Mouse (Mus musculus) cerebellum, adult 2 months (tissue): ENCODE measurements around the gene Zcchc7. TPM values are rescaled to one million over a fixed set of nuclear protein-coding genes. Genes with fewer than 3 reads are reported as not detected.

ENCODE experiments used
- DNase-seq, 2 experiments: peaks; one replicate each; pipeline ENCODE4 v3.0.0; 2021
- H3K27ac ChIP-seq: fragments of 200-500 bp; 2 replicates; pipeline ENCODE4 v1.5.1; 2012; ENCODE audit warnings: low read length, control low read depth, inconsistent platforms; ENCODE audit not compliant: insufficient read depth
- H3K27me3 ChIP-seq: fragments of 200-500 bp; 2 replicates; pipeline ENCODE4 v1.6.1; 2012; ENCODE audit warnings: inconsistent platforms, mild to moderate bottlenecking, low read length, moderate library complexity; ENCODE audit not compliant: control insufficient read depth, insufficient read depth
- H3K4me1 ChIP-seq: fragments of 200-500 bp; 2 replicates; pipeline ENCODE4 v1.6.1; 2011; ENCODE audit warnings: low read length; ENCODE audit not compliant: control insufficient read depth, insufficient read depth
- H3K4me3 ChIP-seq: fragments of 200-500 bp; replicated peaks from 2 replicates; pipeline ENCODE3; 2011; ENCODE audit warnings: mild to moderate bottlenecking, low read depth, low read length, control low read depth; ENCODE audit not compliant: insufficient read depth
- CTCF ChIP-seq: fragments of 200-500 bp; IDR thresholded peaks from 2 replicates; pipeline ENCODE4 v1.5.1; 2011; ENCODE audit warnings: low read depth, mild to moderate bottlenecking, control low read depth, low read length, moderate library complexity, borderline replicate concordance; ENCODE audit not compliant: insufficient read depth
- POLR2A ChIP-seq: fragments of 200-500 bp; IDR thresholded peaks from 2 replicates; pipeline ENCODE4 v1.6.1; 2011; ENCODE audit warnings: low read length, control low read depth, borderline replicate concordance; ENCODE audit not compliant: insufficient read depth
- WGBS: fragments of 180-500 bp; shearing (Covaris S2); methylation state at CpG from one replicate; pipeline ENCODE4 v1.1.7; 2018; 5-methylcytosine and 5-hydroxymethylcytosine counted together
- polyA plus RNA-seq: library from polyadenylated mRNA; depleted of rRNA; stranded (reverse); fragments of >200 nt; gene quantifications from 2 replicates; pipeline ENCODE4 v1.2.3, GENCODE M21; 2012

Gene Zcchc7
- polyA plus RNA-seq, 1 experiment, result 58.0 TPM

GRCm38 (mm10) chr4:44965175-44965574, 209.5 kb downstream of the Zcchc7 start:
- no peak for DNase-seq
- no peak overlapping the region for H3K4me3 ChIP-seq
- TF ChIP-seq POLR2A (no peak), CTCF (no peak)
- no peak overlapping the region for H3K27ac ChIP-seq
- WGBS, result 85% methylated on average over 2 of the region's 2 CpGs
- H3K4me1 ChIP-seq, result no peaks in the 10 kb centered on the region
- H3K27me3 ChIP-seq, result no peaks in the 10 kb centered on the region

DNA sequence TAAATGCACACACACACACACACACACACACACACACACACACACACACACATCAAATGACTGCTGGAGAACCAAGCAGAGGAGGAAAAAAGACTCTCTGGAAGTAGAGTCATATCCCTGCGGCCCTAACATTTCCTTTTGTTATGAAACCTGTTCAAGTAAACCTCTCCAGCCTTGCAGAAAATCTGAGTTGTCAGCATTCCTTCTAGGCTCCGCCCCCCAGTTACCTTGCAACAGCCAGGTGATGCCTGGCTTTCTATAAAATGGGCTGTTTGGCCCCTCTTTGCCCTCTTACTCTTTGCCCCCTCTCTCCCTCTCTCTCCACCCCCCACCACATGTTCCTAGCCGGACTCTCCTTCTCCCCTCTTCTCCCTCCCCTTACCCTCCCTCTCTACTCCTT, 210.1 kb downstream of the Zcchc7 start:
- Histone ChIP-seq H3K27ac (no peak overlapping the region), H3K4me3 (no peak overlapping the region), H3K4me1 (no peaks in the 10 kb centered on the region), H3K27me3 (no peaks in the 10 kb centered on the region)
- no peak for DNase-seq
- TF ChIP-seq CTCF, result no peak
- TF ChIP-seq POLR2A, result no peak
- WGBS, result 85% methylated on average over 3 of the region's 3 CpGs

DNA sequence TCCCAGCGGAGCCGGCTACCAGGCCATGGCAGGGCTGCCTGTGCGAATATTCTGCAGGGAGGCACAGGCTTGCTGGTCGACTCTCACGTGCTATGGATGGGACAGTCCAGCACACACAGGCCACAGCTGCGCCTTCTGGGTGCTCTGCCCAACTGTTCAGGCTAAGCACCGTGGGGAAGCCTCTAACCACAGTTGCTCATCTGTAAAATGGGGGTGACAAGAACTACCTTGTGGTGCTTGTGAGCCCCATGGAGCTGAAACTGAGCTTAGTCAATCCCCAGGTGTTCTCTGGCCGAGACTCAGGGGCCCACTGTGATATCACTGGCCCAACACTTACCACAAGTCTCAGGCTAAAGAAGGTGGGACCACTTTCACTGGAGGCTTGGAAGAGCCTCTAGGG, 211.7 kb downstream of the Zcchc7 start:
- DNase-seq, result no peak
- 83% methylated on average over 8 of the region's 8 CpGs for WGBS
- Histone ChIP-seq H3K27ac (no peak overlapping the region), H3K4me3 (no peak overlapping the region), H3K27me3 (no peaks in the 10 kb centered on the region), H3K4me1 (no peaks in the 10 kb centered on the region)
- no peak for TF ChIP-seq POLR2A
- no peak for TF ChIP-seq CTCF

- Histone ChIP-seq H3K27ac (no peak overlapping the region), H3K27me3 (no peaks in the 10 kb centered on the region), H3K4me3 (no peak overlapping the region), H3K4me1 (peaks cover 8% of the 10 kb centered on the region)
- 94% methylated on average over 7 of the region's 7 CpGs for WGBS
- DNase-seq, result no peak
- TF ChIP-seq CTCF, result no peak
- TF ChIP-seq POLR2A, result no peak
Observed at GRCm38 (mm10) chr4:44970056-44970455, 214.4 kb downstream of the Zcchc7 start.

- TF ChIP-seq POLR2A (no peak), CTCF (peak; percentile 70; the same call in 1 of the 2 replicates)
- Histone ChIP-seq H3K4me3 (no peak overlapping the region), H3K27ac (no peak overlapping the region), H3K27me3 (no peaks in the 10 kb centered on the region), H3K4me1 (peaks cover 8% of the 10 kb centered on the region)
- WGBS, result 16% methylated on average over 10 of the region's 10 CpGs
- peak in 1 of 2 experiments; percentile 57 for DNase-seq
Observed at GRCm38 (mm10) chr4:44970612-44971110, 215.0 kb downstream of the Zcchc7 start.

DNA sequence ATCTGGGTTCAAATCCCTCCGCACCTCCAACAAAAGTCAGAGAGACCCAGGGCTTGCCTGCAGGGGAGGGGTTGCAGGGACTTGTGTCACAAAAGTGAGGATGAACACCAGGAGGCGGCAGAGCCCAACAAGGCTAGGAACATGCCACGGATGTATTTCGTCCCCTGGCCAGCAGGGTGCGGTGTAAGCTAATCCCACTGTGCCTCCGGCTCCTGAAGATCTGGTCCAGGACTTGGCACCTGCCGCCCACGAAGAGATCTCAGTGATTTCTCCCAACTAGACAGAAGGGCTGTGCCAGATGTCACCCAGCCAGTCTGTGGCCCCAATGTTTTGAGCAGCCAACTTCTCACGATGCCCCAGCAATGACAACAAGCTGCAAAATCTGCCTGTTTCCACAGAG, 217.8 kb downstream of the Zcchc7 start:
- peaks cover 8% of the 10 kb centered on the region for H3K4me1 ChIP-seq
- peak overlapping the region; percentile 0; the same call in 1 of the 2 replicates for H3K27ac ChIP-seq
- peak; percentile 85 to 87 for DNase-seq
- 12% methylated on average over 9 of the region's 9 CpGs for WGBS
- TF ChIP-seq POLR2A, result 0 out of 2 replicates have a peak, but pooled peaks have one; percentile 17
- TF ChIP-seq CTCF, result peak; percentile 98
- no peaks in the 10 kb centered on the region for H3K27me3 ChIP-seq
- peak overlapping the region; percentile 68 for H3K4me3 ChIP-seq

DNA sequence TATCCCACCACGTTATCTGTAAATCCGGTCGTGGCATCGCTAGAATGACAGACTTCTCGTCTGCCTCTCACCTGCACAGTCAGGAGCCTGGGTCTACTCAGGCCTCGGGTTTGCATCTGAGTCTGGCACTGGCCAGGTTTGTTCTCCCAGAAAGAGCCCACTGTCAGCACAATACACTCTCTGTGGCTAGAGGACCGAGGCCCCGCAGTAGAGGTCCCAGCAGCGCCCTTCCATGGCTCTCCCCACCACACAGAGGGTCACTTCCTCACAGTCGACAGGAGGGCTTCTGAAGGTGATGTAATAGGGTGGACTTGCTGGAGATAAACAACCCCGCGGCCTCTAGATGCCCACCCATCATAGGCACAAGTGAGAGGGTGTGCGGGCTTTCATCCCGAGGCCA, 218.2 kb downstream of the Zcchc7 start:
- no peak for DNase-seq
- Histone ChIP-seq H3K4me1 (peaks cover 8% of the 10 kb centered on the region), H3K27ac (peak overlapping the region; percentile 0; the same call in 1 of the 2 replicates), H3K4me3 (peak overlapping the region; percentile 68), H3K27me3 (no peaks in the 10 kb centered on the region)
- TF ChIP-seq CTCF (no peak), POLR2A (no peak)
- WGBS, result 24% methylated on average over 14 of the region's 14 CpGs

DNA sequence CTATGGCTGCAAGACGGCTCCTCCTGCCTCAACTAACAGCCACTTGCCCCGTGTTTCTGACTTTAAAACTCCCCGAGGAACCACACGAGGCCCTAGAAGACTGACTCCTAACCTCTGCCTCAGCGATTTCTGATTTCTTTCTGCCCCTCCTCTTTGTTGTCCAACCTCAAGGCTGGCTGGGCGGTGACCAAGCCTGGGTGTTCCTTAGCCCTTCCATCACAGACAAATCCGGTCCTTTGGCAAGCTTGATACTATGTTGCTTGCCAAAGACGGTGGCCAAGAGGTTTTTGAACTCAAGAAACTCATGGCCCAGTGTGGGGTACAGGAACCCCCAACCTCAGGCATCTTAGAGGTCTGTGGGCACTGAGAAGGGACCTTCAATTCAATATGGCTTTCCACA, 218.7 kb downstream of the Zcchc7 start:
- WGBS, result 38% methylated on average over 8 of the region's 8 CpGs
- no peak overlapping the region for H3K4me3 ChIP-seq
- no peak for DNase-seq
- peak overlapping the region; percentile 0; the same call in 1 of the 2 replicates for H3K27ac ChIP-seq
- H3K27me3 ChIP-seq, result no peaks in the 10 kb centered on the region
- no peak for TF ChIP-seq CTCF
- no peak for TF ChIP-seq POLR2A
- peaks cover 8% of the 10 kb centered on the region for H3K4me1 ChIP-seq

DNA sequence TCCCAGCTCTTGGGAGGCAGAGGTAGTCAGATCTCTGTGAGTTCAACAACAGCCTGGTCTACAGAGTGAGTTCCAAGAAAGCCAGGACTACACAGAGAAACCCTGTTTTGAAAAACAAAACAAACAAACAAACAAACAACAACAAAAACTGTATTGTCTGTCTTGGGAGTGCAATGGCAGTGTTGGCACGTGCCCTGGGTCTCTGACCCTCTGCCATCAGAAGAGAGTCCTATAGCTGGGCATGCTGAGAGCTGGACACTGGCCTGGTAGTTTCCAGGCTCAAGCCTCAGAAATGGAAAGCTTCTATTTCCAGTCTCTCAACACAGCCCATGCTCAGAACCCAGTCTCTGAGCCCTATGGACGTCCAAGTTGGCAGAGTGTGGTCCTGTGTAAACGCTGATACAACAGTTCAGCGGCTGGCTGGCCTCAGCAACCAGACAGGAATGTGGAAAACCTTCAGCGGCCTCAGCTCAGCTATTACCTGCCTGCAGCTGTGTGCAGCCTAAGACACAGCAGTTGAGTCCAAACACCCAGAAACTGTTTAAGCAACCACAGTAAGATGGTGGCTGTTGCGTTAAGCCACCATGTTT, 220.4 kb downstream of the Zcchc7 start:
- WGBS, result 40% methylated on average over 6 of the region's 6 CpGs

More for the DNA sequence above, 220.4 kb downstream of the Zcchc7 start:
- Histone ChIP-seq H3K4me3 (no peak overlapping the region), H3K27ac (no peak overlapping the region), H3K27me3 (no peaks in the 10 kb centered on the region), H3K4me1 (peaks cover 11% of the 10 kb centered on the region)
- TF ChIP-seq CTCF, result no peak
- TF ChIP-seq POLR2A, result no peak
- DNase-seq, result no peak
